ENCODE assay signal across 23 mouse cellular contexts in the genomic region with DNA sequence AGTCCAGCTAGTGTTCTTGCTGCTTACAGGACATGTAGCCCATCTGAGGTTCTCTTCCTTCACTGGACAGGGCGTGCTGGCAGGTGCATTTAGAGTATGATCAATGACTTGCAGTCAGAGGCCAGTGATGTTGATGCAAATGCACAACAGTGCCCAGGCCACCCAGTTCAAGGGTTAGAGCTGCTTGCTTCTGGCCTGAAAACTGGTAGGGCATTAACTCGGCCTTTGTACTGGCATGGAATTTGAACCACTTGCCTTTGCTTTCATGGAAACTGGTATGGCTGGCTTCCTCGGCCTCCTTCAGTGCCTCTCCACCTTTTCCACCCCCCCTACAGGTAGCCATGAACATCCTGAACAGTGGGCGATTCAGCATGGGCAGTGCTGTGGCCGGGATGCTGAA. TPM values are rescaled to one million over a fixed set of nuclear protein-coding genes. Genes with fewer than 3 reads are reported as not detected.
"Had no signal": no experiment of that assay in that cellular context is flagged by ENCODE, and none has a peak within 500 bp of the region (broad histone marks: within the 10 kb centered on the region; RNA-seq: fewer than 3 reads in every experiment).

No protein-coding gene starts in this region.

- H3K9me3 ChIP-seq: limb, embryonic 13.5 days; liver, embryonic 12.5 days; midbrain, embryonic 10.5 days; neural tube, embryonic 15.5 days had no signal

- H3K27ac ChIP-seq: limb, embryonic 13.5 days; liver, embryonic 12.5 days; midbrain, embryonic 10.5 days; neural tube, embryonic 15.5 days had no signal

- H3K4me1 ChIP-seq: limb, embryonic 13.5 days; liver, embryonic 12.5 days; midbrain, embryonic 10.5 days; neural tube, embryonic 15.5 days had no signal

- H3K4me3 ChIP-seq: limb, embryonic 13.5 days; liver, embryonic 12.5 days; midbrain, embryonic 10.5 days; myocyte; neural tube, embryonic 15.5 days had no signal

- ATAC-seq: inflammation-experienced regulatory T-cells, adult 6 months; liver, embryonic 12.5 days had no signal

- H3K27me3 ChIP-seq: limb, embryonic 13.5 days; liver, embryonic 12.5 days; neural tube, embryonic 15.5 days had no signal

- H3K4me2 ChIP-seq: limb, embryonic 13.5 days; liver, embryonic 12.5 days; lung, embryonic 14.5 days; neural tube, embryonic 15.5 days had no signal

- DNase-seq: left cerebral cortex, postnatal 4 days; lung, embryonic 14.5 days; lung, postnatal 10 days; lung, postnatal 4 days; midbrain, embryonic 14.5 days; right cerebral cortex, adult 18-20 months; right cerebral cortex, postnatal 25 days; thymus, postnatal 36 days had no signal

- H3K9ac ChIP-seq: limb, embryonic 13.5 days; liver, embryonic 12.5 days; lung, embryonic 14.5 days; neural tube, embryonic 15.5 days had no signal

RNA-seq across cellular contexts. Expression of a gene that starts 26.5 kb away (rescaled TPM):
- total RNA-seq: layer of hippocampus, adult 8-10 months; layer of hippocampus, postnatal 14 days; left cerebral cortex, adult 18-20 months; left cerebral cortex, postnatal 10 days; left cerebral cortex, postnatal 4 days had no signal
- polyA plus RNA-seq: inflammation-experienced regulatory T-cells, adult 6 months; large intestine, adult 2 months; liver, embryonic 12.5 days; liver, embryonic 16.5 days; lung, embryonic 14.5 days; midbrain, embryonic 10.5 days; midbrain, embryonic 14.5 days; myocyte; neural tube, embryonic 11.5 days; neural tube, embryonic 15.5 days; small intestine, adult 2 months; stomach, embryonic 16.5 days had no signal
